In the genomic region with DNA sequence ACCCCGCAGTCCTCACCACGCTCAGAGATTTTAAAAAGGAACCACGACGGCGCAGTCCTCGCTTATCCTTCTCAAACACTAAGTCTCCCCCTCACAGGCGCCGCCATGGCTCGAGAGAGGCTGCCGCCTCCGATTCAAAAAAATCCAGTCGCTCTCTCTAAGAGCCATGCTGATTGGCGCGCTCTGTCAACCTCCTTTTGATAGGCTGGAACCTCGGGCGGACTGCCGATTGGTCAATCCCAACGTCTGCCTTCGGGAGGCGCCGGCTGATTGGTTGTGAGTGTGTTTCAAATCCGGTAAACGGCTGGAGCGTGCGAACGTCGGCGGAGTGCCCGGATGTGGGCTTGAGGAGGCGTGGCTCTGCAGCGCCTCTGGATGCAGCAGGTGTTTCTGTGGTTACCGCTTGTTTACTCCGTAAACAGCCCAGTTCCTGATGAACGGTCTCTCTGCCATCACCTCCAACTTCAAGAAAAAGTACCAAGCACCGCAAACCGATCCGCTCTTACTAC, we compare ENCODE assay signal across 8 mouse cellular contexts. TPM values are rescaled to one million over a fixed set of nuclear protein-coding genes. Genes with fewer than 3 reads are reported as not detected.
A peak's percentile ranks its signal among the peaks of the same experiment; 100 is the strongest.
DNase-seq lines count a peak whose midpoint lies in the region; ATAC-seq and TF ChIP-seq lines count a peak whose summit lies in the region.

A gene (minus strand): TSS at position 178 of the 509 bp plus-strand sequence.

- no peak for TF ChIP-seq CTCF in E14TG2a.4 (conservative IDR thresholded peaks at IDR 0.05; ENCODE audit: low read length)
- TF ChIP-seq CTCF in heart, postnatal 0 days (IDR thresholded peaks at IDR 0.05; ENCODE audit: low read depth) = no peak
- no peak for TF ChIP-seq CTCF in testis, adult 2 months (IDR thresholded peaks at IDR 0.05; ENCODE audit: control insufficient read depth, insufficient read depth, insufficient replicate concordance, low read depth, low read length)

- H3K36me3 ChIP-seq in E14TG2a.4 (ENCODE audit: insufficient read depth, low read length) = peaks cover 30% of the 10 kb centered on the region
- H3K36me3 ChIP-seq in forebrain, embryonic 12.5 days (replicated peaks) = peaks cover 10% of the 10 kb centered on the region; the same call in 1 of the 2 replicates
- 0 out of 2 replicates have a peak, but pooled peaks cover 5% of the 10 kb centered on the region for H3K36me3 ChIP-seq in heart, postnatal 0 days (replicated peaks; ENCODE audit: control insufficient read depth, insufficient read depth, low read length)
- H3K36me3 ChIP-seq in liver, embryonic 16.5 days (ENCODE audit: control insufficient read depth, insufficient read depth) = peaks cover 16% of the 10 kb centered on the region
- H3K36me3 ChIP-seq in neural tube, embryonic 13.5 days = no peaks in the 10 kb centered on the region
- H3K36me3 ChIP-seq in testis, adult 2 months (ENCODE audit: control insufficient read depth, insufficient read depth, low read length) = no peaks in the 10 kb centered on the region

- no peaks in the 10 kb centered on the region; the same call in 1 of the 2 replicates for H3K9me3 ChIP-seq in E14TG2a.4 (ENCODE audit: low read length)
- no peaks in the 10 kb centered on the region for H3K9me3 ChIP-seq in forebrain, embryonic 12.5 days
- no peaks in the 10 kb centered on the region for H3K9me3 ChIP-seq in heart, postnatal 0 days (replicated peaks; ENCODE audit: control insufficient read depth, low read length)
- no peaks in the 10 kb centered on the region for H3K9me3 ChIP-seq in liver, embryonic 16.5 days (replicated peaks; ENCODE audit: control insufficient read depth, low read length)
- H3K9me3 ChIP-seq in neural tube, embryonic 13.5 days = no peaks in the 10 kb centered on the region

- peak within 1 kb of the TSS; percentile 97 for H3K4me3 ChIP-seq in E14TG2a.4 (replicated peaks; ENCODE audit: low read length)
- H3K4me3 ChIP-seq in forebrain, embryonic 12.5 days (replicated peaks) = peak within 1 kb of the TSS; percentile 87
- peak within 1 kb of the TSS; percentile 92 for H3K4me3 ChIP-seq in heart, postnatal 0 days (ENCODE audit: low read depth, low read length)
- peak within 1 kb of the TSS; percentile 94 for H3K4me3 ChIP-seq in liver, embryonic 16.5 days (ENCODE audit: low read depth, low read length)
- peak within 1 kb of the TSS; percentile 87 for H3K4me3 ChIP-seq in neural tube, embryonic 13.5 days
- H3K4me3 ChIP-seq in testis, adult 2 months (ENCODE audit: control insufficient read depth, low read depth, low read length) = peak within 1 kb of the TSS; percentile 90

- H3K9ac ChIP-seq in forebrain, embryonic 12.5 days = peak within 1 kb of the TSS; percentile 86
- peak within 1 kb of the TSS; percentile 75 for H3K9ac ChIP-seq in heart, postnatal 0 days (replicated peaks; ENCODE audit: low read depth, low read length)
- peak within 1 kb of the TSS; percentile 94 for H3K9ac ChIP-seq in liver, embryonic 16.5 days (ENCODE audit: low read depth, low read length)
- peak within 1 kb of the TSS; percentile 66 for H3K9ac ChIP-seq in neural tube, embryonic 13.5 days

- peak; percentile 98 for DNase-seq in c-Kit-positive CD71-positive TER-119-positive erythroid progenitor cells, embryonic 14.5 days (ENCODE audit: low spot score)
- DNase-seq in heart, postnatal 0 days (ENCODE audit: low spot score) = peak; percentile 99
- peak; percentile 99 for DNase-seq in kidney, postnatal 4 days

- peak; percentile 72 for TF ChIP-seq POLR2A in testis, adult 2 months (IDR thresholded peaks at IDR 0.05; ENCODE audit: control insufficient read depth, low read depth, low read length)

- WGBS in forebrain, embryonic 12.5 days = under 1% methylated on average over 37 of the region's 37 CpGs
- under 1% methylated on average over 37 of the region's 37 CpGs for WGBS in heart, postnatal 0 days
- WGBS in liver, embryonic 16.5 days (ENCODE audit: insufficient replicate concordance) = under 1% methylated on average over 37 of the region's 37 CpGs
- under 1% methylated on average over 37 of the region's 37 CpGs for WGBS in neural tube, embryonic 13.5 days

- no peaks in the 10 kb centered on the region for H3K27me3 ChIP-seq in E14TG2a.4 (ENCODE audit: insufficient read depth, low read length)
- no peaks in the 10 kb centered on the region for H3K27me3 ChIP-seq in forebrain, embryonic 12.5 days
- H3K27me3 ChIP-seq in heart, postnatal 0 days (ENCODE audit: control insufficient read depth, insufficient read depth, low read length) = no peaks in the 10 kb centered on the region
- H3K27me3 ChIP-seq in liver, embryonic 16.5 days (ENCODE audit: control insufficient read depth, insufficient read depth, low read depth, low read length) = no peaks in the 10 kb centered on the region
- H3K27me3 ChIP-seq in neural tube, embryonic 13.5 days = no peaks in the 10 kb centered on the region
- H3K27me3 ChIP-seq in testis, adult 2 months (ENCODE audit: control insufficient read depth, insufficient read depth, low read length) = no peaks in the 10 kb centered on the region

- TF ChIP-seq EP300 in heart, postnatal 0 days (IDR thresholded peaks at IDR 0.05; ENCODE audit: low read depth) = peak; percentile 60; the same call in 1 of the 2 replicates

- H3K4me1 ChIP-seq in E14TG2a.4 (replicated peaks; ENCODE audit: low read depth, low read length) = peaks cover 63% of the 10 kb centered on the region
- H3K4me1 ChIP-seq in forebrain, embryonic 12.5 days = peaks cover 28% of the 10 kb centered on the region
- H3K4me1 ChIP-seq in heart, postnatal 0 days (ENCODE audit: control insufficient read depth, insufficient read depth) = peaks cover 24% of the 10 kb centered on the region
- H3K4me1 ChIP-seq in liver, embryonic 16.5 days (ENCODE audit: control insufficient read depth, low read depth, low read length) = peaks cover 28% of the 10 kb centered on the region
- H3K4me1 ChIP-seq in neural tube, embryonic 13.5 days (replicated peaks) = peaks cover 25% of the 10 kb centered on the region
- peaks cover 7% of the 10 kb centered on the region for H3K4me1 ChIP-seq in testis, adult 2 months (ENCODE audit: control insufficient read depth, insufficient read depth, low read length)

- peak; percentile 100 for ATAC-seq in forebrain, embryonic 12.5 days (ENCODE audit: low FRiP score)
- peak; percentile 97 for ATAC-seq in heart, postnatal 0 days (ENCODE audit: insufficient read depth, low read depth)
- peak; percentile 96 for ATAC-seq in liver, embryonic 16.5 days (ENCODE audit: low read depth)
- ATAC-seq in neural tube, embryonic 13.5 days (ENCODE audit: low read depth) = peak; percentile 100

- H3K27ac ChIP-seq in forebrain, embryonic 12.5 days = peak within 1 kb of the TSS; percentile 70
- H3K27ac ChIP-seq in heart, postnatal 0 days (ENCODE audit: low read depth) = peak within 1 kb of the TSS; percentile 92
- H3K27ac ChIP-seq in liver, embryonic 16.5 days (ENCODE audit: low read length) = peak within 1 kb of the TSS; percentile 88
- H3K27ac ChIP-seq in neural tube, embryonic 13.5 days (replicated peaks) = 0 out of 2 replicates have a peak within 1 kb of the TSS, but pooled peaks have one; percentile 23
- H3K27ac ChIP-seq in testis, adult 2 months (ENCODE audit: control insufficient read depth, insufficient read depth, low read depth, low read length) = peak within 1 kb of the TSS; percentile 84

- H3K4me2 ChIP-seq in forebrain, embryonic 12.5 days = peak within 1 kb of the TSS; percentile 73
- H3K4me2 ChIP-seq in heart, postnatal 0 days (ENCODE audit: low read depth, low read length) = peak within 1 kb of the TSS; percentile 91
- peak within 1 kb of the TSS; percentile 65 for H3K4me2 ChIP-seq in liver, embryonic 16.5 days (ENCODE audit: low read depth, low read length)
- peak within 1 kb of the TSS; percentile 91 for H3K4me2 ChIP-seq in neural tube, embryonic 13.5 days

RNA-seq across cellular contexts. Expression of the gene that starts here (rescaled TPM):
- polyA plus RNA-seq in forebrain, embryonic 12.5 days (2016; fragmentation: Nextera tagmentation; extraction: Ambion mirVana) = 99.1 and 108 TPM in 2 replicates
- 14.7 and 23.0 TPM in 2 replicates for total RNA-seq in heart, postnatal 0 days (2014; rRNA removed; ENCODE audit: low replicate concordance)
- 7.9 and 8.6 TPM in 2 replicates for polyA plus RNA-seq in heart, postnatal 0 days (2015; fragmentation: Nextera tagmentation; extraction: Ambion mirVana)
- polyA plus RNA-seq in liver, embryonic 16.5 days (2015; fragmentation: Nextera tagmentation; extraction: Ambion mirVana) = 37.1 and 40.7 TPM in 2 replicates
- 10.8 and 14.7 TPM in 2 replicates for polyA plus RNA-seq in neural tube, embryonic 13.5 days (2015; fragmentation: Nextera tagmentation; extraction: Ambion mirVana)
- 11.5 and 11.9 TPM in 2 replicates for polyA plus RNA-seq in testis, adult 2 months (2012; rRNA removed)

Comparison
In these comparisons a context has a peak if more than half of its experiments do, and no peak if none do; other contexts are left out.
1. Peak in every context shown above with its lines: DNase-seq, ATAC-seq, H3K4me3 ChIP-seq and H3K27ac ChIP-seq.
2. H3K27ac ChIP-seq: peak in every context shown above with its lines; median percentile 92 in heart, postnatal 0 days; 88 in liver, embryonic 16.5 days; 84 in testis, adult 2 months; 70 in forebrain, embryonic 12.5 days; 23 in neural tube, embryonic 13.5 days.